In genomic region chr16:26581048-26581912, GRCm38 (mm10) we compare ENCODE assay signal across 8 mouse cellular contexts. TPM values are rescaled to one million over a fixed set of nuclear protein-coding genes. Genes with fewer than 3 reads are reported as not detected.
DNase-seq lines count a peak whose midpoint lies in the region; ATAC-seq and TF ChIP-seq lines count a peak whose summit lies in the region.

Gene Il1rap, plus strand, starts transcription at chr16:26581704.

- H3K9ac ChIP-seq in embryonic facial prominence, embryonic 13.5 days = peak within 1 kb of the TSS; percentile 83
- peak within 1 kb of the TSS; percentile 67 for H3K9ac ChIP-seq in limb, embryonic 11.5 days (ENCODE audit: low read length)
- peak within 1 kb of the TSS; percentile 71 for H3K9ac ChIP-seq in midbrain, embryonic 13.5 days (replicated peaks)

- TF ChIP-seq CTCF in kidney, adult 2 months (conservative IDR thresholded peaks at IDR 0.05; ENCODE audit: insufficient read depth, insufficient read length, low read depth, low read length) = no peak
- no peak for TF ChIP-seq CTCF in small intestine, adult 2 months (IDR thresholded peaks at IDR 0.05; ENCODE audit: extremely low read depth, insufficient read length, insufficient replicate concordance, low read depth, low read length)

- H3K27me3 ChIP-seq in embryonic facial prominence, embryonic 13.5 days = peaks cover 10% of the 10 kb centered on the region
- no peaks in the 10 kb centered on the region for H3K27me3 ChIP-seq in kidney, adult 2 months (replicated peaks; ENCODE audit: control insufficient read depth, insufficient read depth, low read length)
- H3K27me3 ChIP-seq in limb, embryonic 11.5 days (ENCODE audit: control insufficient read depth, insufficient read depth, low read length) = no peaks in the 10 kb centered on the region
- H3K27me3 ChIP-seq in midbrain, embryonic 13.5 days = peaks cover 7% of the 10 kb centered on the region; the same call in 1 of the 2 replicates
- H3K27me3 ChIP-seq in small intestine, adult 2 months (ENCODE audit: control insufficient read depth, insufficient read depth, low read length) = no peaks in the 10 kb centered on the region

- H3K4me2 ChIP-seq in embryonic facial prominence, embryonic 13.5 days = peak within 1 kb of the TSS; percentile 78
- H3K4me2 ChIP-seq in limb, embryonic 11.5 days (ENCODE audit: low read depth, severe bottlenecking) = peak within 1 kb of the TSS; percentile 77
- peak within 1 kb of the TSS; percentile 79 for H3K4me2 ChIP-seq in midbrain, embryonic 13.5 days (replicated peaks)

- H3K9me3 ChIP-seq in embryonic facial prominence, embryonic 13.5 days = no peaks in the 10 kb centered on the region
- H3K9me3 ChIP-seq in limb, embryonic 11.5 days (ENCODE audit: control insufficient read depth, low read length) = no peaks in the 10 kb centered on the region
- H3K9me3 ChIP-seq in midbrain, embryonic 13.5 days = no peaks in the 10 kb centered on the region

- 2% methylated on average over 51 of the region's 51 CpGs for WGBS in embryonic facial prominence, embryonic 13.5 days
- WGBS in kidney, adult 2 months = 3% methylated on average over 51 of the region's 51 CpGs
- 3% methylated on average over 51 of the region's 51 CpGs for WGBS in limb, embryonic 11.5 days
- WGBS in midbrain, embryonic 13.5 days = 3% methylated on average over 51 of the region's 51 CpGs
- WGBS in small intestine, adult 2 months = 2% methylated on average over 51 of the region's 51 CpGs

- peak within 1 kb of the TSS; percentile 71 for H3K4me3 ChIP-seq in embryonic facial prominence, embryonic 13.5 days
- H3K4me3 ChIP-seq in kidney, adult 2 months (ENCODE audit: insufficient read depth, low read depth, low read length) = peak within 1 kb of the TSS; percentile 89
- peak within 1 kb of the TSS; percentile 63 for H3K4me3 ChIP-seq in limb, embryonic 11.5 days (ENCODE audit: low read depth, low read length)
- H3K4me3 ChIP-seq in midbrain, embryonic 13.5 days (replicated peaks) = peak within 1 kb of the TSS; percentile 64
- H3K4me3 ChIP-seq in small intestine, adult 2 months (ENCODE audit: low read depth, low read length) = peak within 1 kb of the TSS; percentile 95

- peak; percentile 77 for TF ChIP-seq POLR2A in kidney, adult 2 months (IDR thresholded peaks at IDR 0.05; ENCODE audit: low read depth, low read length)
- peak; percentile 84 for TF ChIP-seq POLR2A in small intestine, adult 2 months (IDR thresholded peaks at IDR 0.05; ENCODE audit: low read depth, low read length)

- peak within 1 kb of the TSS; percentile 55; the same call in 1 of the 2 replicates for H3K27ac ChIP-seq in embryonic facial prominence, embryonic 13.5 days
- H3K27ac ChIP-seq in kidney, adult 2 months (ENCODE audit: insufficient read depth, low read depth, low read length) = no peak within 1 kb of the TSS
- H3K27ac ChIP-seq in limb, embryonic 11.5 days (replicated peaks; ENCODE audit: low read depth, low read length) = no peak within 1 kb of the TSS
- H3K27ac ChIP-seq in midbrain, embryonic 13.5 days = no peak within 1 kb of the TSS
- H3K27ac ChIP-seq in small intestine, adult 2 months (ENCODE audit: insufficient read depth, low read depth, low read length) = 0 out of 2 replicates have a peak within 1 kb of the TSS, but pooled peaks have one; percentile 17

- peak; percentile 98 for ATAC-seq in embryonic facial prominence, embryonic 13.5 days (ENCODE audit: insufficient number of reproducible peaks, insufficient read depth, low FRiP score, low TSS enrichment, low read depth)
- peak; percentile 93 for ATAC-seq in limb, embryonic 11.5 days (ENCODE audit: insufficient number of reproducible peaks, low FRiP score, low TSS enrichment, low read depth)
- peak; percentile 97 for ATAC-seq in midbrain, embryonic 13.5 days

- DNase-seq in 3134 (ENCODE audit: extremely low read depth, insufficient read length, low spot score) = peak; percentile 94
- peak; percentile 77 to 89 for DNase-seq in adrenal gland, postnatal 4 days (ENCODE audit: low spot score in 2 of 2)
- DNase-seq in heart, adult 18-20 months = peak; percentile 96 to 97
- DNase-seq in kidney, adult 2 months = peak; percentile 97
- peak; percentile 92 for DNase-seq in limb, embryonic 11.5 days (ENCODE audit: low spot score)

- H3K4me1 ChIP-seq in embryonic facial prominence, embryonic 13.5 days = peaks cover 8% of the 10 kb centered on the region; the same call in 1 of the 2 replicates
- no peaks in the 10 kb centered on the region; the same call in 1 of the 2 replicates for H3K4me1 ChIP-seq in kidney, adult 2 months (ENCODE audit: control insufficient read depth, insufficient read depth, low read length)
- no peaks in the 10 kb centered on the region for H3K4me1 ChIP-seq in limb, embryonic 11.5 days (ENCODE audit: control insufficient read depth, insufficient read depth, low read length)
- 0 out of 2 replicates have a peak, but pooled peaks cover 5% of the 10 kb centered on the region for H3K4me1 ChIP-seq in midbrain, embryonic 13.5 days (replicated peaks)
- H3K4me1 ChIP-seq in small intestine, adult 2 months (ENCODE audit: control insufficient read depth, insufficient read depth, insufficient read length, low read length) = peaks cover 3% of the 10 kb centered on the region; the same call in 1 of the 2 replicates

- H3K36me3 ChIP-seq in embryonic facial prominence, embryonic 13.5 days = no peaks in the 10 kb centered on the region
- no peaks in the 10 kb centered on the region for H3K36me3 ChIP-seq in kidney, adult 2 months (ENCODE audit: control insufficient read depth, insufficient read depth, low read length)
- H3K36me3 ChIP-seq in limb, embryonic 11.5 days (ENCODE audit: control insufficient read depth, insufficient read depth, low read length) = no peaks in the 10 kb centered on the region
- H3K36me3 ChIP-seq in midbrain, embryonic 13.5 days = no peaks in the 10 kb centered on the region
- no peaks in the 10 kb centered on the region for H3K36me3 ChIP-seq in small intestine, adult 2 months (ENCODE audit: control insufficient read depth, insufficient read depth, low read length)

RNA-seq across cellular contexts. Expression of gene Il1rap, which starts in this region (rescaled TPM):
- total RNA-seq in adrenal gland, postnatal 4 days (2021) = 10 to 100 TPM; 14.4 to 18.8 TPM
- polyA plus RNA-seq in embryonic facial prominence, embryonic 13.5 days (2015; fragmentation: Nextera tagmentation; extraction: Ambion mirVana) = 5.8 and 8.2 TPM in 2 replicates
- 1 to 10 TPM; 3.4 TPM for total RNA-seq in heart, adult 18-20 months (2021)
- 2.7 and 3.1 TPM in 2 replicates for polyA plus RNA-seq in kidney, adult 2 months (2012; rRNA removed)
- polyA plus RNA-seq in limb, embryonic 11.5 days (2014; fragmentation: Nextera tagmentation; extraction: Ambion mirVana) = 5.8 and 6.6 TPM in 2 replicates
- polyA plus RNA-seq in midbrain, embryonic 13.5 days (2015; fragmentation: Nextera tagmentation; extraction: Ambion mirVana) = 5.2 and 6.3 TPM in 2 replicates
- 0.39 and 0.56 TPM in 2 replicates for polyA plus RNA-seq in small intestine, adult 2 months (2012; rRNA removed)

Comparison
In these comparisons a context has a peak if more than half of its experiments do, and no peak if none do; other contexts are left out.
1. H3K27ac ChIP-seq: peak in embryonic facial prominence, embryonic 13.5 days (single experiment) and small intestine, adult 2 months (single experiment); none in kidney, adult 2 months (single experiment), limb, embryonic 11.5 days (single experiment) and midbrain, embryonic 13.5 days (single experiment).
2. Peak in every context shown above with its lines, with median percentiles within 50 percentile points of each other: DNase-seq, ATAC-seq, H3K4me2 ChIP-seq, H3K4me3 ChIP-seq and H3K9ac ChIP-seq.